Mouse (Mus musculus): ENCODE results near the gene Pnliprp2.

DNA sequence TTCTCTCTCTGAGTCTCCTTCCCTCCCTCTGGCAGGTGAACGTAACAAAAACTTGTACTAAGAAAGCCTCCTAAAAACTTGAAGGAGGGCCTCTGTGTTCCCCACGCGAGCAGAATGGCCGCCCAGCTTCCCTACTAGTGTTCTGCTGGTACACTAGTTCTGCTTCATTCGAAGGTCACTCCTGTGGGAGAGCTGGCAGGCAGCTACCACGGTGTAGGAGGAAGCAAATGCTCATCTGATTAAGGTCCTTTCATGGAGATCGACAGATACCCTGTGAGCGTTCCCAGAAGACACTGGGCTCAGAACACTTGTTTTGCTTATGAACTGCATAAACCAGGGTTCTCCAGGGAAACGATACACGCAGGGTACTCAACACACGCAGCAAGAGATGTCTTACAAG lies 57.9 kb downstream of the Pnliprp2 start:
- TF ChIP-seq EP300 (IDR thresholded peaks at IDR 0.05): no peak
- TF ChIP-seq CTCF (IDR thresholded peaks at IDR 0.05): no peak

Data from lung, postnatal 0 days (tissue).